Mouse (Mus musculus) small intestine, adult 2 months (tissue): ENCODE measurements around the gene Phlpp1.

Source experiments
- CTCF ChIP-seq: fragments of 200-500 bp; IDR thresholded peaks from 2 replicates; pipeline ENCODE4 v1.5.1; 2012; ENCODE audit warnings: low read depth, mild to moderate bottlenecking, control low read depth, inconsistent platforms, low read length, moderate library complexity, mixed read lengths; ENCODE audit not compliant: insufficient replicate concordance, insufficient read length; ENCODE audit errors: extremely low read depth
- POLR2A ChIP-seq: fragments of 200-500 bp; IDR thresholded peaks from 2 replicates; pipeline ENCODE4 v1.6.1; 2012; ENCODE audit warnings: low read depth, mild to moderate bottlenecking, control low read depth, inconsistent platforms, low read length, moderate library complexity

DNA sequence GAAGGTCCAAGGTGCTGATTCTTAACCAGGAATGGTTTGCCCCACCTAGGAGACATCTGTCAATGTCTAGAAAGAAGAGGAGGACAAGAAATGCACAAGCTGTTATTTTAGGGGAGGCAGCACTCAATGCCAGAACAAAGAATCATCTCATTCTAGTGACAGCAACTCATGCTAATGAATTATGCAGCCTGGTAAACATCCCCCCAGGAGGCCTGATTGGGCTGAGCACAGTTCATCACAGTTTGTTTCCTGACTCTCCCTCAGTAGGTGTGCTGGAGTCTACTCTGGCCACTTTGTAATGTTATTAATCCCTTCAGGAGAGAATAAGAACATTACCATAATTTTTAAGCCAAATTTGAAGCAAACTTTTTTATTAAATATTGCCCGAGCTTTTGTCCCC is 29.5 kb upstream of the Phlpp1 start:
- TF ChIP-seq CTCF (no peak), POLR2A (no peak)
